Mouse (Mus musculus) C2C12 (cell line): ENCODE measurements around the gene Ifitm10. TPM values are rescaled to one million over a fixed set of nuclear protein-coding genes. Genes with fewer than 3 reads are reported as not detected.

ENCODE experiments used
- H3K27me3 ChIP-seq: one replicate; pipeline ENCODE4 v1.6.1; 2011; ENCODE audit not compliant: control insufficient read depth, insufficient read depth, insufficient read length
- H3K36me3 ChIP-seq: one replicate; pipeline ENCODE4 v1.6.1; 2011; ENCODE audit not compliant: control insufficient read depth, insufficient read depth
- H3K4me3 ChIP-seq: one replicate; pipeline ENCODE4 v1.5.1; 2011; ENCODE audit warnings: mild to moderate bottlenecking, control low read depth; ENCODE audit not compliant: poor library complexity, insufficient read depth, severe bottlenecking
- H3K79me2 ChIP-seq: one replicate; pipeline ENCODE4 v1.6.1; 2011; ENCODE audit not compliant: control insufficient read depth, insufficient read depth
- H3K79me3 ChIP-seq: one replicate; pipeline ENCODE4 v1.6.1; 2011; ENCODE audit warnings: low read depth, control low read depth
- H3ac ChIP-seq: one replicate; pipeline ENCODE3; 2011; ENCODE audit warnings: low read depth; ENCODE audit not compliant: control insufficient read depth, insufficient read length
- CEBPB ChIP-seq: IDR thresholded peaks from one replicate; pipeline ENCODE4 v1.6.1; 2011; ENCODE audit warnings: low read depth, mild to moderate bottlenecking, control low read depth, moderate library complexity
- CTCF ChIP-seq: IDR thresholded peaks from one replicate; pipeline ENCODE4 v1.5.1; 2011; ENCODE audit not compliant: control insufficient read depth, insufficient read depth, insufficient read length
- FOSL1 ChIP-seq: IDR thresholded peaks from one replicate; pipeline ENCODE4 v1.8.0; 2011; ENCODE audit warnings: mild to moderate bottlenecking, low read length; ENCODE audit not compliant: poor library complexity, insufficient read depth, severe bottlenecking
- MAX ChIP-seq: IDR thresholded peaks from one replicate; pipeline ENCODE4 v1.6.1; 2011; ENCODE audit warnings: mild to moderate bottlenecking, control low read depth
- MYOD1 ChIP-seq: IDR thresholded peaks from one replicate; pipeline ENCODE4 v1.6.1; 2011; ENCODE audit warnings: low read depth; ENCODE audit not compliant: control insufficient read depth, insufficient read length
- MYOG ChIP-seq: IDR thresholded peaks from one replicate; pipeline ENCODE4 v1.6.1; 2011; ENCODE audit not compliant: control insufficient read depth, insufficient read length; ENCODE audit errors: extremely low read depth
- USF1 ChIP-seq: IDR thresholded peaks from one replicate; pipeline ENCODE4 v1.6.1; 2011; ENCODE audit warnings: low read depth, mild to moderate bottlenecking, control low read depth, moderate library complexity
- polyA plus RNA-seq: library from polyadenylated mRNA; unstranded; fragments of >200 nt; fragmentation: generic; extraction: Trizol; gene quantifications from one replicate; pipeline ENCODE4 v1.2.1, GENCODE M21; 2012; ENCODE audit warnings: missing spikeins

Ifitm10 gene
- polyA plus RNA-seq, 1 experiment: 2.0 TPM

GRCm38 (mm10) chr7:142400750-142401142 is 27.2 kb upstream of the Ifitm10 start:
- Histone ChIP-seq H3K4me3 (no peak overlapping the region), H3K27me3 (no peaks in the 10 kb centered on the region), H3K79me3 (no peaks in the 10 kb centered on the region), H3ac (no peak overlapping the region), H3K79me2 (no peaks in the 10 kb centered on the region), H3K36me3 (no peaks in the 10 kb centered on the region)
- TF ChIP-seq USF1 (no peak), MAX (no peak), CEBPB (no peak)

GRCm38 (mm10) chr7:142400112-142400749 is 26.7 kb upstream of the Ifitm10 start:
- H3ac ChIP-seq: no peak overlapping the region
- no peak overlapping the region for H3K4me3 ChIP-seq
- TF ChIP-seq MYOD1: no peak
- no peak for TF ChIP-seq CEBPB
- TF ChIP-seq MAX: no peak
- no peak for TF ChIP-seq FOSL1
- TF ChIP-seq USF1: no peak
- TF ChIP-seq MYOG: no peak
- H3K27me3 ChIP-seq: no peaks in the 10 kb centered on the region
- no peaks in the 10 kb centered on the region for H3K79me2 ChIP-seq
- H3K79me3 ChIP-seq: no peaks in the 10 kb centered on the region
- H3K36me3 ChIP-seq: no peaks in the 10 kb centered on the region

DNA sequence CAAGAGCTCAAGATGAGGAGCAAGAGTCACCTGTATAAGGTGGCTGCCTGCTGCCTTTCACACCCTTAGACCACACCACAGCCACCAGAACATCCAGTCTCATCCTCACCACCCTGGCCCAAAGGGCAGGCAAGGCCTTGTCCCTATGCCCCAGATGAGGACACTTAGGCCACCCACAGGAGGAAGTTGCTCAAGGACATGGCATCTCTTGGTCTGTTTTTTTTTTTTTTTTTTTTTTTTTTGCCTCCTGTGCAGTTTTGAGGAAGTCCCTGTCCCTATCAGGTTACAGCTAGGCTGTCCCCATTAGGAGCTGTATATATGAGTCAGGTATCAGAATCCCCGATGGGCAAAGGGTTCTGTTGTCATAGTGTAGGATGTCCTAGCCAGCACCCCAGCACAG is 25.7 kb upstream of the Ifitm10 start:
- Histone ChIP-seq H3K27me3 (no peaks in the 10 kb centered on the region), H3K79me2 (no peaks in the 10 kb centered on the region), H3K4me3 (no peak overlapping the region), H3K36me3 (no peaks in the 10 kb centered on the region), H3K79me3 (no peaks in the 10 kb centered on the region), H3ac (no peak overlapping the region)
- TF ChIP-seq CTCF (no peak), MYOD1 (no peak), FOSL1 (no peak), MAX (no peak), USF1 (no peak), CEBPB (no peak), MYOG (no peak)

GRCm38 (mm10) chr7:142398052-142398451 is 24.5 kb upstream of the Ifitm10 start:
- no peaks in the 10 kb centered on the region for H3K36me3 ChIP-seq
- no peaks in the 10 kb centered on the region for H3K79me3 ChIP-seq
- H3ac ChIP-seq: no peak overlapping the region
- H3K27me3 ChIP-seq: no peaks in the 10 kb centered on the region
- TF ChIP-seq USF1 (no peak), CTCF (no peak), MAX (no peak), CEBPB (no peak), MYOD1 (no peak), FOSL1 (no peak), MYOG (no peak)
- no peaks in the 10 kb centered on the region for H3K79me2 ChIP-seq
- no peak overlapping the region for H3K4me3 ChIP-seq

- Histone ChIP-seq H3K27me3 (no peaks in the 10 kb centered on the region), H3ac (no peak overlapping the region), H3K4me3 (no peak overlapping the region), H3K36me3 (no peaks in the 10 kb centered on the region), H3K79me3 (no peaks in the 10 kb centered on the region), H3K79me2 (no peaks in the 10 kb centered on the region)
- TF ChIP-seq CEBPB: no peak
- TF ChIP-seq USF1: no peak
- TF ChIP-seq MYOD1: no peak
- no peak for TF ChIP-seq MAX
- no peak for TF ChIP-seq FOSL1
- TF ChIP-seq CTCF: no peak
- TF ChIP-seq MYOG: no peak
These were observed 23.1 kb upstream of the Ifitm10 start for GRCm38 (mm10) chr7:142396611-142397010.

GRCm38 (mm10) chr7:142395472-142395871 is 21.9 kb upstream of the Ifitm10 start:
- no peak overlapping the region for H3K4me3 ChIP-seq
- no peaks in the 10 kb centered on the region for H3K79me3 ChIP-seq
- H3K27me3 ChIP-seq: no peaks in the 10 kb centered on the region
- no peak for TF ChIP-seq USF1
- H3K79me2 ChIP-seq: no peaks in the 10 kb centered on the region
- H3ac ChIP-seq: no peak overlapping the region
- H3K36me3 ChIP-seq: no peaks in the 10 kb centered on the region
